Mouse (Mus musculus) small intestine, adult 2 months (tissue): Measurements from ENCODE around the gene Sorcs1.

Experiments
- CTCF ChIP-seq: fragments of 200-500 bp; IDR thresholded peaks from 2 replicates; pipeline ENCODE4 v1.5.1; 2012; ENCODE audit warnings: low read depth, mild to moderate bottlenecking, control low read depth, inconsistent platforms, low read length, moderate library complexity, mixed read lengths; ENCODE audit not compliant: insufficient replicate concordance, insufficient read length; ENCODE audit errors: extremely low read depth
- POLR2A ChIP-seq: fragments of 200-500 bp; IDR thresholded peaks from 2 replicates; pipeline ENCODE4 v1.6.1; 2012; ENCODE audit warnings: low read depth, mild to moderate bottlenecking, control low read depth, inconsistent platforms, low read length, moderate library complexity

DNA sequence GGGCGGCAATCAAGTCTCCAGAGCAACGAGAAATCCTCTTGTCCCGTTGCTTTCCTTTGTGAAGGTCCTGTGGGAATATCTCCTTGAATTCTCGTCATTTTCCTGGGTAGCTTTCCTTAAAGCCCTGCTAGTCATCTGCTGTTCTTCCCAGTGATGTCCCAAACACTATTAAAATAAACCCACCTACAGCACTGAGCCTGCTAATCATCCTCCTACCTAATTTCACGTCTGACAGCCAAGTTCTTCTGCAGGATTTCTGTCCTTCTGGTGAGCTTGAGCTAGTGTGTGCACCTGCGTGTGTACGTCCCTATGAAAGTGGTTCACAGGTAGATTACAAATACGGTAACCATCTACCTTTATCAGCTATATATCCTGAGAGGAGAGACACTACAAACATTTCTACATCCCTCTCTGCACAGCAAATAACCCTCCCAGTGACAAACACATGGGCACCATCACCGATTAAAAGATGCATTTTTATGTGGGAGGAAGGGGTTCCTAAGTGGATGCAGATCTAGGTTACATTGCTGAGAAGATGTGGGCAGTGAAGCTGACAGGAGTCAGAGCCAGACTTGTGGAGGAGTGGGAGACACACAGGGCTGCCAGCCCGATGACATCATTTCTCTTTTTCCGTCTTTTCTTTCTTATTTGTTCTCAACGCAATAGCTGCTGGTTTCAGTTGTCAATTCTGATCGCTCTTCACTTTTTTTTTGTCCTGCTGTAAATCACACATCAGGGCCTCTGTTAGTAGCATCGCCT lies 259.3 kb downstream of the Sorcs1 start:
- no peak for TF ChIP-seq POLR2A
- TF ChIP-seq CTCF = no peak
